Mouse (Mus musculus): Measurements from ENCODE around the gene Phf14. TPM values are rescaled to one million over a fixed set of nuclear protein-coding genes. Genes with fewer than 3 reads are reported as not detected.

The Phf14 gene
- polyA plus RNA-seq, 1 experiment from 2014 or later, result 87.7 TPM

GRCm38 (mm10) chr6:11926082-11926595 lies 18.5 kb downstream of the Phf14 start:
- ATAC-seq (replicated peaks; ENCODE audit: low FRiP score, low read depth) (peak; percentile 80), DNase-seq (ENCODE audit: low spot score) (peak; percentile 67)
- Histone ChIP-seq H3K4me2 (ENCODE audit: low read length) (peak overlapping the region; percentile 68), H3K4me3 (replicated peaks; ENCODE audit: low read depth, low read length) (peak overlapping the region; percentile 81), H3K27ac (peak overlapping the region; percentile 99), H3K9me3 (replicated peaks; ENCODE audit: low read length) (no peaks in the 10 kb centered on the region), H3K9ac (ENCODE audit: low read depth, low read length) (peak overlapping the region; percentile 97), H3K36me3 (ENCODE audit: insufficient read depth, low read length) (no peaks in the 10 kb centered on the region), H3K4me1 (replicated peaks; ENCODE audit: insufficient read depth, low read length) (0 out of 2 replicates have a peak, but pooled peaks cover 7% of the 10 kb centered on the region), H3K27me3 (ENCODE audit: insufficient read depth, low read length) (no peaks in the 10 kb centered on the region)
- TF ChIP-seq CTCF (IDR thresholded peaks at IDR 0.05; ENCODE audit: low read depth), result no peak
- WGBS, result under 1% methylated on average over 40 of the region's 40 CpGs

- Histone ChIP-seq H3K9me3 (replicated peaks; ENCODE audit: low read length) (no peaks in the 10 kb centered on the region), H3K4me1 (replicated peaks; ENCODE audit: insufficient read depth, low read length) (0 out of 2 replicates have a peak, but pooled peaks cover 7% of the 10 kb centered on the region), H3K9ac (ENCODE audit: low read depth, low read length) (no peak overlapping the region), H3K27me3 (ENCODE audit: insufficient read depth, low read length) (no peaks in the 10 kb centered on the region), H3K4me2 (ENCODE audit: low read length) (peak overlapping the region; percentile 68; the same call in 1 of the 2 replicates), H3K36me3 (ENCODE audit: insufficient read depth, low read length) (no peaks in the 10 kb centered on the region), H3K27ac (no peak overlapping the region), H3K4me3 (replicated peaks; ENCODE audit: low read depth, low read length) (no peak overlapping the region)
- peak; percentile 33 for DNase-seq (ENCODE audit: low spot score)
- 70% methylated on average over 6 of the region's 6 CpGs for WGBS
- ATAC-seq (replicated peaks; ENCODE audit: low FRiP score, low read depth), result no peak
- no peak for TF ChIP-seq CTCF (IDR thresholded peaks at IDR 0.05; ENCODE audit: low read depth)
Measured at GRCm38 (mm10) chr6:11927485-11927884, 19.9 kb downstream of the Phf14 start.

- Histone ChIP-seq H3K36me3 (ENCODE audit: insufficient read depth, low read length) (no peaks in the 10 kb centered on the region), H3K9me3 (replicated peaks; ENCODE audit: low read length) (no peaks in the 10 kb centered on the region), H3K9ac (ENCODE audit: low read depth, low read length) (no peak overlapping the region), H3K4me3 (replicated peaks; ENCODE audit: low read depth, low read length) (no peak overlapping the region), H3K4me2 (ENCODE audit: low read length) (no peak overlapping the region), H3K27ac (no peak overlapping the region), H3K4me1 (replicated peaks; ENCODE audit: insufficient read depth, low read length) (0 out of 2 replicates have a peak, but pooled peaks cover 3% of the 10 kb centered on the region), H3K27me3 (ENCODE audit: insufficient read depth, low read length) (no peaks in the 10 kb centered on the region)
- no peak for TF ChIP-seq CTCF (IDR thresholded peaks at IDR 0.05; ENCODE audit: low read depth)
- 96% methylated on average over 7 of the region's 7 CpGs for WGBS
- DNase-seq (ENCODE audit: low spot score) (no peak), ATAC-seq (replicated peaks; ENCODE audit: low FRiP score, low read depth) (no peak)
Measured at GRCm38 (mm10) chr6:11933403-11933802, 25.8 kb downstream of the Phf14 start.

GRCm38 (mm10) chr6:11940895-11941294 lies 33.3 kb downstream of the Phf14 start:
- no peak for ATAC-seq (replicated peaks; ENCODE audit: low FRiP score, low read depth)
- no peak overlapping the region for H3K4me2 ChIP-seq (ENCODE audit: low read length)
- H3K27me3 ChIP-seq (ENCODE audit: insufficient read depth, low read length), result no peaks in the 10 kb centered on the region
- H3K9me3 ChIP-seq (replicated peaks; ENCODE audit: low read length), result no peaks in the 10 kb centered on the region
- H3K4me3 ChIP-seq (replicated peaks; ENCODE audit: low read depth, low read length), result no peak overlapping the region
- TF ChIP-seq CTCF (IDR thresholded peaks at IDR 0.05; ENCODE audit: low read depth), result no peak
- H3K27ac ChIP-seq, result no peak overlapping the region
- no peak for DNase-seq (ENCODE audit: low spot score)
- no peaks in the 10 kb centered on the region for H3K4me1 ChIP-seq (replicated peaks; ENCODE audit: insufficient read depth, low read length)
- H3K36me3 ChIP-seq (ENCODE audit: insufficient read depth, low read length), result 0 out of 2 replicates have a peak, but pooled peaks cover 3% of the 10 kb centered on the region
- no peak overlapping the region for H3K9ac ChIP-seq (ENCODE audit: low read depth, low read length)

GRCm38 (mm10) chr6:11942089-11942488 lies 34.5 kb downstream of the Phf14 start:
- DNase-seq (ENCODE audit: low spot score), result no peak
- WGBS, result 93% methylated on average over 4 of the region's 4 CpGs
- TF ChIP-seq CTCF (IDR thresholded peaks at IDR 0.05; ENCODE audit: low read depth), result no peak
- no peak for ATAC-seq (replicated peaks; ENCODE audit: low FRiP score, low read depth)
- no peak overlapping the region for H3K9ac ChIP-seq (ENCODE audit: low read depth, low read length)
- no peak overlapping the region for H3K4me3 ChIP-seq (replicated peaks; ENCODE audit: low read depth, low read length)
- no peak overlapping the region for H3K4me2 ChIP-seq (ENCODE audit: low read length)
- H3K4me1 ChIP-seq (replicated peaks; ENCODE audit: insufficient read depth, low read length), result no peaks in the 10 kb centered on the region
- peaks cover 5% of the 10 kb centered on the region; the same call in 1 of the 2 replicates for H3K36me3 ChIP-seq (ENCODE audit: insufficient read depth, low read length)
- H3K9me3 ChIP-seq (replicated peaks; ENCODE audit: low read length), result no peaks in the 10 kb centered on the region
- no peaks in the 10 kb centered on the region for H3K27me3 ChIP-seq (ENCODE audit: insufficient read depth, low read length)
- no peak overlapping the region for H3K27ac ChIP-seq

- Histone ChIP-seq H3K36me3 (ENCODE audit: insufficient read depth, low read length) (peaks cover 5% of the 10 kb centered on the region; the same call in 1 of the 2 replicates), H3K27me3 (ENCODE audit: insufficient read depth, low read length) (no peaks in the 10 kb centered on the region), H3K4me2 (ENCODE audit: low read length) (no peak overlapping the region), H3K27ac (no peak overlapping the region), H3K9ac (ENCODE audit: low read depth, low read length) (no peak overlapping the region), H3K9me3 (replicated peaks; ENCODE audit: low read length) (no peaks in the 10 kb centered on the region), H3K4me3 (replicated peaks; ENCODE audit: low read depth, low read length) (no peak overlapping the region), H3K4me1 (replicated peaks; ENCODE audit: insufficient read depth, low read length) (no peaks in the 10 kb centered on the region)
- WGBS, result 96% methylated on average over 1 of the region's 1 CpGs
- ATAC-seq (replicated peaks; ENCODE audit: low FRiP score, low read depth), result no peak
- no peak for TF ChIP-seq CTCF (IDR thresholded peaks at IDR 0.05; ENCODE audit: low read depth)
- no peak for DNase-seq (ENCODE audit: low spot score)
Measured at GRCm38 (mm10) chr6:11948100-11948499, 40.5 kb downstream of the Phf14 start.

GRCm38 (mm10) chr6:11960172-11960571 lies 52.6 kb downstream of the Phf14 start:
- WGBS, result 94% methylated on average over 7 of the region's 7 CpGs
- Histone ChIP-seq H3K9me3 (replicated peaks; ENCODE audit: low read length) (no peaks in the 10 kb centered on the region), H3K4me1 (replicated peaks; ENCODE audit: insufficient read depth, low read length) (no peaks in the 10 kb centered on the region), H3K4me3 (replicated peaks; ENCODE audit: low read depth, low read length) (no peak overlapping the region), H3K9ac (ENCODE audit: low read depth, low read length) (no peak overlapping the region), H3K27ac (no peak overlapping the region), H3K36me3 (ENCODE audit: insufficient read depth, low read length) (peaks cover 5% of the 10 kb centered on the region; the same call in 1 of the 2 replicates), H3K27me3 (ENCODE audit: insufficient read depth, low read length) (no peaks in the 10 kb centered on the region), H3K4me2 (ENCODE audit: low read length) (no peak overlapping the region)
- TF ChIP-seq CTCF (IDR thresholded peaks at IDR 0.05; ENCODE audit: low read depth), result no peak
- DNase-seq (ENCODE audit: low spot score) (no peak), ATAC-seq (replicated peaks; ENCODE audit: low FRiP score, low read depth) (no peak)

All from kidney, postnatal 0 days (tissue).